Mouse (Mus musculus) ES-E14 (cell line): ENCODE data around the gene Taok3. TPM values are rescaled to one million over a fixed set of nuclear protein-coding genes. Genes with fewer than 3 reads are reported as not detected.

Experiments
- DNase-seq: peaks from one replicate; pipeline ENCODE4 v3.0.0-alpha.2; 2013; ENCODE audit warnings: low read depth, low spot score
- H3K27ac ChIP-seq: 2 replicates; pipeline ENCODE4 v1.5.1; 2012; ENCODE audit warnings: low read depth, mild to moderate bottlenecking, low read length, moderate library complexity, mixed read lengths; ENCODE audit not compliant: poor library complexity, insufficient read depth, severe bottlenecking
- H3K36me3 ChIP-seq: 2 replicates; pipeline ENCODE4 v1.6.1; 2012; ENCODE audit warnings: mild to moderate bottlenecking, low read length, moderate library complexity, mixed read lengths; ENCODE audit not compliant: control insufficient read depth, poor library complexity, insufficient read depth, severe bottlenecking
- H3K4me1 ChIP-seq, 2 experiments: fragments of 150-350 bp in 1 of 2; sonication (generic) in 1 of 2; 2 replicates each; pipeline ENCODE4 v1.6.1; 2012; ENCODE audit warnings: low read length in 2 of 2, mild to moderate bottlenecking in 1 of 2, mixed read lengths in 1 of 2; ENCODE audit not compliant: control insufficient read depth in 2 of 2, insufficient read depth in 2 of 2, poor library complexity in 1 of 2
- H3K4me3 ChIP-seq, 2 experiments: fragments of 150-350 bp in 1 of 2; sonication (generic) in 1 of 2; 2 replicates each; pipeline ENCODE4 v1.5.1; 2012; ENCODE audit warnings: low read length in 2 of 2, low read depth in 1 of 2, mild to moderate bottlenecking in 1 of 2, mixed read lengths in 1 of 2; ENCODE audit not compliant: insufficient read depth in 1 of 2, poor library complexity in 1 of 2, severe bottlenecking in 1 of 2
- H3K9ac ChIP-seq: 2 replicates; pipeline ENCODE4 v1.6.1; 2012; ENCODE audit warnings: low read depth, mild to moderate bottlenecking, low read length, mixed read lengths; ENCODE audit not compliant: poor library complexity, insufficient read depth, severe bottlenecking
- H3K9me3 ChIP-seq: fragments of 150-350 bp; sonication (generic); 2 replicates; pipeline ENCODE4 v1.6.1; 2012; ENCODE audit warnings: low read depth, mild to moderate bottlenecking, low read length; ENCODE audit not compliant: control insufficient read depth, insufficient read depth
- CHD2 ChIP-seq: IDR thresholded peaks from 2 replicates; pipeline ENCODE4 v1.6.1; 2014; ENCODE audit warnings: mild to moderate bottlenecking, low read depth, low read length, inconsistent platforms
- HCFC1 ChIP-seq: IDR thresholded peaks from 2 replicates; pipeline ENCODE4 v1.6.1; 2012; ENCODE audit warnings: low read length, inconsistent platforms, borderline replicate concordance; ENCODE audit not compliant: insufficient read depth
- MAFK ChIP-seq: IDR thresholded peaks from 2 replicates; pipeline ENCODE4 v1.6.1; 2014; ENCODE audit warnings: mild to moderate bottlenecking, low read depth, low read length, inconsistent platforms; ENCODE audit not compliant: insufficient read depth
- ZC3H11A ChIP-seq: IDR thresholded peaks from 2 replicates; pipeline ENCODE4 v1.6.1; 2012; ENCODE audit warnings: low read depth, mild to moderate bottlenecking, inconsistent platforms, low read length, borderline replicate concordance
- ZNF384 ChIP-seq: IDR thresholded peaks from 2 replicates; pipeline ENCODE4 v1.6.1; 2012; ENCODE audit warnings: low read depth, low read length, inconsistent platforms
- in situ Hi-C, 2 experiments: fragments of 600-800 bp; cut with MboI; formaldehyde crosslinking; loops; one replicate each; pipeline ENCODE4 v1.15.1; 2025; ENCODE audit warnings: low sequenced_read_pairs in 2 of 2, inconsistent platforms in 1 of 2; ENCODE audit not compliant: unreplicated experiment in 2 of 2
- total RNA-seq: library from RNA; depleted of rRNA; stranded (reverse); fragments of 300-350 nt; gene quantifications from 2 replicates; pipeline ENCODE4 v1.2.3, GENCODE M21; 2012

The Taok3 gene
- total RNA-seq, 1 experiment = 6.9 TPM

DNA sequence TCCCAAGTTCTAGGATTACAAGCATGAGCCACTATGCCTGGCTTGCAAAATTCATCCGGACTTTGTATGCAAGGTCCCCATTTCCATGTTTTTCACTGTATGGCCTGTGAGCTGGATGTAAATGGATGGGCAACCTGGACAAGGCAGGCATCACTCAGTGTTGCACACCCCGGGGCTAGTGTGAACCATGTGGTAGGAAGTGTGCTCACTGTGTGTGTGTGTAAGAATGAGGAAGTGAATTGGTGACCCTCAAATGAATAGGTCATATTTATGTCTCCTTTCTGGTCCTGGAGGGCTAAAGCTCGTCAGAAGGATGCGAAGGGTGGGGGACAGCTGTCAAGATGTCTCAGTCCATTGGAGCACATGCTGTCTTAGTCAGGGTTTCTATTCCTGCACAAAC, 7.1 kb downstream of the Taok3 start:
- no peaks in the 10 kb centered on the region for H3K9me3 ChIP-seq
- no peak overlapping the region for H3K4me3 ChIP-seq
- peaks cover 0 to 22% of the 10 kb centered on the region in 2 experiments; a peak in 2 of 4 replicates for H3K4me1 ChIP-seq
- DNase-seq = no peak
- H3K36me3 ChIP-seq = no peaks in the 10 kb centered on the region
- in situ Hi-C loops = no loop called here
- TF ChIP-seq CHD2 (no peak), ZC3H11A (no peak), MAFK (no peak), ZNF384 (no peak), HCFC1 (no peak)
- no peak overlapping the region for H3K9ac ChIP-seq
- no peak overlapping the region for H3K27ac ChIP-seq

- in situ Hi-C loops = no loop called here
- Histone ChIP-seq H3K27ac (no peak overlapping the region), H3K4me1 (peaks cover 0 to 18% of the 10 kb centered on the region in 2 experiments), H3K4me3 (no peak overlapping the region), H3K9ac (no peak overlapping the region), H3K9me3 (no peaks in the 10 kb centered on the region), H3K36me3 (no peaks in the 10 kb centered on the region)
- DNase-seq = no peak
- TF ChIP-seq ZNF384 = no peak
- TF ChIP-seq HCFC1 = no peak
- TF ChIP-seq CHD2 = no peak
- no peak for TF ChIP-seq MAFK
- no peak for TF ChIP-seq ZC3H11A
Observed at GRCm38 (mm10) chr5:117130726-117131125, 10.8 kb downstream of the Taok3 start.

GRCm38 (mm10) chr5:117133446-117134065, 13.6 kb downstream of the Taok3 start:
- no peak overlapping the region for H3K27ac ChIP-seq
- no peaks in the 10 kb centered on the region for H3K9me3 ChIP-seq
- no peak for DNase-seq
- H3K36me3 ChIP-seq = no peaks in the 10 kb centered on the region
- in situ Hi-C loops = no loop called here
- H3K9ac ChIP-seq = no peak overlapping the region
- no peak overlapping the region for H3K4me3 ChIP-seq
- peaks cover 0 to 26% of the 10 kb centered on the region in 2 experiments; a peak in 3 of 4 replicates for H3K4me1 ChIP-seq
- TF ChIP-seq CHD2 (no peak), ZC3H11A (no peak), ZNF384 (no peak), MAFK (no peak), HCFC1 (no peak)

DNA sequence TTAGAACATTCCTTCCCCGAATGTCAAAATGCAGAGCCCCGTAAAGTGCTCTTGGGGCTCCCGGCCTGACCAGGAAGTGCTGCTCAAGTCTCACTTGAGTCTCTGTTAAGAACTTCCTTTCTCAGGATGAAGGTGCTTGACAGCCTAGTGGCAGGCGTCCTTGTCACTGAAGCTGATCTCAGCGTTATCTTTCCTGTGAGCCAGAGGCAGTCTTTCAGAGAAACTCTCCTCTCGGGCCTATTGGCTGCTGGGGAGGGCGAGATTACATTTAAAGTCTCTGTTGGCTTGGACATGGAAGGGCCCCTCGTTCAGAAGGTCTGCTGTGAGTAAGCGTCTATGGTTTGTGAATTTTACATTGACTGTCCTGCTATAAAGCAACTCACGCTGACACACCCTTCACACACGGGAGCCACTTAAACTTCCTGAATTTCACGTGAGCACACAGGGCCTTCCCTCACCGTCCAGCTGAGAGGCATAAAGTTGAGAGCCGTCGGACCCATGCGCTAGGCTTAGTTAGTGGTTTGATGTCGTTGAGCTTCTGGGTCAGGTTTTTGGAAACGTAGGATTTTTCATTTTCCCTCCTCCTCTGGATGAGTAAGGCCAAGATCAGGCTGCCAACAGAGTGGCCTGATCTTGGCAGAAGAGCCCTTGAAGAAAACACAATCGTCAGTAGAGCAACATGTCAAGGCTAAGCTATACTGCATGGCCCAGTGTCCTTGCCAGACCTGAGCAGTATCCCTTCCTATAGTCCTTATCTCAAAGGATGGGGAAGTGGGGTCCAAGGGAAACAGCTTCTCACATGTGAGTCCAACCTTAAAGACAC, 14.3 kb downstream of the Taok3 start:
- Histone ChIP-seq H3K9ac (no peak overlapping the region), H3K36me3 (no peaks in the 10 kb centered on the region), H3K27ac (no peak overlapping the region), H3K9me3 (no peaks in the 10 kb centered on the region), H3K4me1 (peaks cover 0 to 26% of the 10 kb centered on the region in 2 experiments; a peak in 3 of 4 replicates), H3K4me3 (no peak overlapping the region)
- in situ Hi-C loops = no loop called here
- TF ChIP-seq CHD2 (no peak), HCFC1 (no peak), ZNF384 (no peak), MAFK (no peak), ZC3H11A (no peak)
- DNase-seq = no peak
